Mouse (Mus musculus): ENCODE measurements around the gene Afap1l2. TPM values are rescaled to one million over a fixed set of nuclear protein-coding genes. Genes with fewer than 3 reads are reported as not detected.

Gene Afap1l2
- total and polyA plus RNA-seq, 3 experiments = 0.17 to 3.1 (median 0.44) TPM

GRCm38 (mm10) chr19:56867701-56868100 lies 140.3 kb downstream of the Afap1l2 start:
- peaks cover 5% of the 10 kb centered on the region for H3K27me3 ChIP-seq (replicated peaks)
- no peak for TF ChIP-seq MYC (IDR thresholded peaks at IDR 0.05; ENCODE audit: low read depth, low read length)
- TF ChIP-seq RCOR1 (conservative IDR thresholded peaks at IDR 0.05; ENCODE audit: low read depth, low read length) = no peak
- no peak for TF ChIP-seq IRF4 (IDR thresholded peaks at IDR 0.05; ENCODE audit: low read depth, low read length)
- no peak for TF ChIP-seq MEF2A (IDR thresholded peaks at IDR 0.05; ENCODE audit: borderline replicate concordance, low read depth, low read length)
- TF ChIP-seq POLR2A (IDR thresholded peaks at IDR 0.05; ENCODE audit: low read depth, low read length) = no peak
- no peak for TF ChIP-seq EP300 (IDR thresholded peaks at IDR 0.05; ENCODE audit: low read length)
- H3K79me2 ChIP-seq (replicated peaks; ENCODE audit: control insufficient read depth, extremely low read depth, insufficient read depth, poor library complexity, severe bottlenecking) = no peaks in the 10 kb centered on the region
- no peak overlapping the region for H3K9ac ChIP-seq (ENCODE audit: insufficient read depth, low read depth)
- no peaks in the 10 kb centered on the region; a peak in 1 of 4 replicates for H3K4me1 ChIP-seq (ENCODE audit: control insufficient read depth in 1 of 2, insufficient read depth in 2 of 2)
- in situ Hi-C loops (cut with MboI; ENCODE audit: low pct_ligation_motif_present, low pct_unique_long_range_greater_than_20kb, low sequenced_read_pairs) = no loop called here
- H3K4me2 ChIP-seq (ENCODE audit: insufficient read depth, low read depth, poor library complexity, severe bottlenecking) = no peak overlapping the region
- no peak overlapping the region for H3K4me3 ChIP-seq (replicated peaks in 1 of 3; ENCODE audit: low read depth in 2 of 3, low read length in 2 of 3, poor library complexity in 1 of 3)
- DNase-seq (ENCODE audit: extremely low read depth) = no peak
- no peak overlapping the region for H3K27ac ChIP-seq (ENCODE audit: insufficient read depth, low read depth)
- H3K9me3 ChIP-seq (replicated peaks; ENCODE audit: low read length) = no peaks in the 10 kb centered on the region
- dilution Hi-C loops (cut with MboI; ENCODE audit: extremely low pct_ligation_motif_present, extremely low pct_unique_long_range_greater_than_20kb, low sequenced_read_pairs) = no loop called here
- H3K36me3 ChIP-seq (replicated peaks in 1 of 2; ENCODE audit: control insufficient read depth in 1 of 2, insufficient read depth in 1 of 2, low read length in 1 of 2) = no peaks in the 10 kb centered on the region

Other genes starting within 250 kb of the Afap1l2 start
- 3.4 and 4.2 TPM in 2 replicates for gene Ccdc186, start 186.0 kb downstream of the Afap1l2 start, total RNA-seq (2012; rRNA removed)
- 2.2 and 2.7 TPM in 2 replicates for gene Ccdc186, start 186.0 kb downstream of the Afap1l2 start, total RNA-seq (2014; rRNA removed)
- gene Ccdc186, start 186.0 kb downstream of the Afap1l2 start, polyA plus RNA-seq (2012; ENCODE audit: insufficient read length, low read depth) = 7.5 and 8.6 TPM in 2 replicates
- not detected in 2 replicates for gene Tdrd1, start 182.0 kb downstream of the Afap1l2 start, total RNA-seq (2012; rRNA removed)
- gene Tdrd1, start 182.0 kb downstream of the Afap1l2 start, total RNA-seq (2014; rRNA removed) = not detected in 2 replicates
- gene Tdrd1, start 182.0 kb downstream of the Afap1l2 start, polyA plus RNA-seq (2012; ENCODE audit: insufficient read length, low read depth) = 0.05 and 0.07 TPM in 2 replicates
- gene Vwa2, start 134.0 kb downstream of the Afap1l2 start, total RNA-seq (2012; rRNA removed) = not detected in 2 replicates
- not detected in 2 replicates for gene Vwa2, start 134.0 kb downstream of the Afap1l2 start, total RNA-seq (2014; rRNA removed)
- not detected in 2 replicates for gene Vwa2, start 134.0 kb downstream of the Afap1l2 start, polyA plus RNA-seq (2012; ENCODE audit: insufficient read length, low read depth)